Mouse (Mus musculus) erythroblast, embryonic 14.5 days (primary cell): ENCODE measurements around the gene Rab11fip3. TPM values are rescaled to one million over a fixed set of nuclear protein-coding genes. Genes with fewer than 3 reads are reported as not detected.
"Not testable (repeated sequence)": the region's sequence is repeated elsewhere in the genome, so short reads cannot be mapped to it uniquely, and the experiment has no call there.

Source experiments
- H3K27me3 ChIP-seq: 2 replicates; pipeline ENCODE4 v1.6.1; 2012; ENCODE audit warnings: inconsistent platforms; ENCODE audit not compliant: control insufficient read depth
- H3K36me3 ChIP-seq: 2 replicates; pipeline ENCODE4 v1.6.1; 2012; ENCODE audit warnings: mild to moderate bottlenecking, inconsistent platforms; ENCODE audit not compliant: control insufficient read depth
- H3K4me1 ChIP-seq: 2 replicates; pipeline ENCODE4 v1.6.1; 2012; ENCODE audit warnings: inconsistent platforms; ENCODE audit not compliant: control insufficient read depth
- H3K4me3 ChIP-seq: replicated peaks from 2 replicates; pipeline ENCODE3; 2012; ENCODE audit warnings: moderate library complexity, mild to moderate bottlenecking, inconsistent platforms
- H3K9me3 ChIP-seq: 2 replicates; pipeline ENCODE4 v1.6.1; 2012; ENCODE audit warnings: low read length, inconsistent platforms, mixed read lengths; ENCODE audit not compliant: control insufficient read depth
- GATA1 ChIP-seq: IDR thresholded peaks from 2 replicates; pipeline ENCODE4 v1.6.1; 2012; ENCODE audit warnings: low read length, inconsistent platforms, mixed read lengths
- TAL1 ChIP-seq: IDR thresholded peaks from 3 replicates; pipeline ENCODE4 v1.6.1; 2012; ENCODE audit warnings: low read length, inconsistent platforms, mixed read lengths
- polyA plus RNA-seq: library from polyadenylated mRNA; stranded (reverse); fragments of >175 nt; gene quantifications from 2 replicates; pipeline ENCODE4 v1.2.3, GENCODE M21; 2012

Gene Rab11fip3
- polyA plus RNA-seq, 1 experiment: 0.36 TPM

- H3K4me3 ChIP-seq: no peak overlapping the region
- TF ChIP-seq TAL1 (no peak), GATA1 (no peak)
These were observed 42.4 kb upstream of the Rab11fip3 start for GRCm38 (mm10) chr17:26111722-26112121.

GRCm38 (mm10) chr17:26111024-26111423, 41.7 kb upstream of the Rab11fip3 start:
- TF ChIP-seq TAL1 (no peak), GATA1 (no peak)
- H3K9me3 ChIP-seq: no peaks in the 10 kb centered on the region
- peaks cover 67% of the 10 kb centered on the region for H3K27me3 ChIP-seq
- no peaks in the 10 kb centered on the region for H3K36me3 ChIP-seq
- no peak overlapping the region for H3K4me3 ChIP-seq
- peaks cover 18% of the 10 kb centered on the region for H3K4me1 ChIP-seq

More at GRCm38 (mm10) chr17:26111722-26112121, 42.4 kb upstream of the Rab11fip3 start:
- no peaks in the 10 kb centered on the region for H3K36me3 ChIP-seq
- peaks cover 18% of the 10 kb centered on the region for H3K4me1 ChIP-seq
- H3K27me3 ChIP-seq: peaks cover 71% of the 10 kb centered on the region
- no peaks in the 10 kb centered on the region for H3K9me3 ChIP-seq

GRCm38 (mm10) chr17:26110156-26110555, 40.8 kb upstream of the Rab11fip3 start:
- Histone ChIP-seq H3K9me3 (no peaks in the 10 kb centered on the region), H3K27me3 (peaks cover 59% of the 10 kb centered on the region), H3K4me3 (no peak overlapping the region), H3K36me3 (no peaks in the 10 kb centered on the region), H3K4me1 (peaks cover 18% of the 10 kb centered on the region)
- no peak for TF ChIP-seq GATA1
- TF ChIP-seq TAL1: no peak

GRCm38 (mm10) chr17:26105619-26106018, 36.3 kb upstream of the Rab11fip3 start:
- Histone ChIP-seq H3K4me3 (no peak overlapping the region), H3K36me3 (no peaks in the 10 kb centered on the region), H3K4me1 (peaks cover 8% of the 10 kb centered on the region), H3K9me3 (no peaks in the 10 kb centered on the region), H3K27me3 (peaks cover 13% of the 10 kb centered on the region)
- no peak for TF ChIP-seq TAL1
- TF ChIP-seq GATA1: no peak

GRCm38 (mm10) chr17:26101478-26101877, 32.1 kb upstream of the Rab11fip3 start:
- no peaks in the 10 kb centered on the region for H3K9me3 ChIP-seq
- no peaks in the 10 kb centered on the region for H3K36me3 ChIP-seq
- no peak overlapping the region for H3K4me3 ChIP-seq
- TF ChIP-seq GATA1 (no peak), TAL1 (no peak)
- H3K27me3 ChIP-seq: no peaks in the 10 kb centered on the region; the same call in 1 of the 2 replicates
- H3K4me1 ChIP-seq: peaks cover 13% of the 10 kb centered on the region

GRCm38 (mm10) chr17:26100166-26100565, 30.8 kb upstream of the Rab11fip3 start:
- Histone ChIP-seq H3K4me3 (no peak overlapping the region), H3K4me1 (peaks cover 22% of the 10 kb centered on the region), H3K9me3 (no peaks in the 10 kb centered on the region), H3K27me3 (no peaks in the 10 kb centered on the region; the same call in 1 of the 2 replicates), H3K36me3 (no peaks in the 10 kb centered on the region)
- TF ChIP-seq TAL1 (no peak), GATA1 (no peak)

- H3K9me3 ChIP-seq, H3K36me3 ChIP-seq, H3K27me3 ChIP-seq, H3K4me3 ChIP-seq: not testable (repeated sequence)
- H3K4me1 ChIP-seq: peaks cover 30% of the 10 kb centered on the region
These were observed 30.0 kb upstream of the Rab11fip3 start for GRCm38 (mm10) chr17:26099316-26099715.

- Histone ChIP-seq H3K4me1 (peaks cover 39% of the 10 kb centered on the region), H3K27me3 (no peaks in the 10 kb centered on the region; the same call in 1 of the 2 replicates)
- no peak for TF ChIP-seq GATA1
- TF ChIP-seq TAL1: no peak
These were observed 29.1 kb upstream of the Rab11fip3 start for GRCm38 (mm10) chr17:26098461-26098860.

GRCm38 (mm10) chr17:26095121-26095740, 25.9 kb upstream of the Rab11fip3 start, which contains the start of gene Nme4:
Gene Nme4, minus strand, starts transcription at chr17:26095602.
- Histone ChIP-seq H3K9me3 (peaks cover 3% of the 10 kb centered on the region), H3K36me3 (peaks cover 12% of the 10 kb centered on the region), H3K4me3 (peak within 1 kb of the TSS; percentile 69), H3K4me1 (peaks cover 34% of the 10 kb centered on the region), H3K27me3 (no peaks in the 10 kb centered on the region; the same call in 1 of the 2 replicates)
- TF ChIP-seq GATA1 (no peak), TAL1 (no peak)

More at GRCm38 (mm10) chr17:26098461-26098860, 29.1 kb upstream of the Rab11fip3 start:
- no peaks in the 10 kb centered on the region; the same call in 1 of the 2 replicates for H3K36me3 ChIP-seq
- no peak overlapping the region for H3K4me3 ChIP-seq
- H3K9me3 ChIP-seq: no peaks in the 10 kb centered on the region
